Mouse (Mus musculus): ENCODE data around the gene Pdgfb.

The Pdgfb gene

GRCm38 (mm10) chr15:80014321-80015210, at the start of gene Pdgfb:
Gene Pdgfb (minus strand): TSS chr15:80014977.
- no peak for DNase-seq (ENCODE audit: low read depth, low spot score)

- DNase-seq (ENCODE audit: low read depth, low spot score), result no peak
Observed at GRCm38 (mm10) chr15:80062821-80063220, 48.0 kb upstream of the Pdgfb start.

GRCm38 (mm10) chr15:80062339-80062738, 47.6 kb upstream of the Pdgfb start:
- no peak for DNase-seq (ENCODE audit: low read depth, low spot score)

GRCm38 (mm10) chr15:80061071-80061550, 46.3 kb upstream of the Pdgfb start:
- no peak for DNase-seq (ENCODE audit: low read depth, low spot score)

GRCm38 (mm10) chr15:80060356-80061070, 45.7 kb upstream of the Pdgfb start:
- no peak for DNase-seq (ENCODE audit: low read depth, low spot score)

- DNase-seq (ENCODE audit: low read depth, low spot score), result no peak
Observed at GRCm38 (mm10) chr15:80059606-80060005, 44.8 kb upstream of the Pdgfb start.

- no peak for DNase-seq (ENCODE audit: low read depth, low spot score)
Observed at GRCm38 (mm10) chr15:80058151-80058550, 43.4 kb upstream of the Pdgfb start.

GRCm38 (mm10) chr15:80054034-80054710, 39.4 kb upstream of the Pdgfb start:
- no peak for DNase-seq (ENCODE audit: low read depth, low spot score)

- no peak for DNase-seq (ENCODE audit: low read depth, low spot score)
Observed at GRCm38 (mm10) chr15:80053381-80054033, 38.7 kb upstream of the Pdgfb start.

GRCm38 (mm10) chr15:80051782-80052181, 37.0 kb upstream of the Pdgfb start:
- no peak for DNase-seq (ENCODE audit: low read depth, low spot score)

- no peak for DNase-seq (ENCODE audit: low read depth, low spot score)
Observed at GRCm38 (mm10) chr15:80051092-80051761, 36.5 kb upstream of the Pdgfb start.

GRCm38 (mm10) chr15:80050093-80050492, 35.3 kb upstream of the Pdgfb start:
- no peak for DNase-seq (ENCODE audit: low read depth, low spot score)

GRCm38 (mm10) chr15:80047973-80048372, 33.2 kb upstream of the Pdgfb start:
- no peak for DNase-seq (ENCODE audit: low read depth, low spot score)

- no peak for DNase-seq (ENCODE audit: low read depth, low spot score)
Observed at GRCm38 (mm10) chr15:80047242-80047641, 32.5 kb upstream of the Pdgfb start.

GRCm38 (mm10) chr15:80045749-80046148, 31.0 kb upstream of the Pdgfb start:
- no peak for DNase-seq (ENCODE audit: low read depth, low spot score)

GRCm38 (mm10) chr15:80044249-80044648, 29.5 kb upstream of the Pdgfb start:
- DNase-seq (ENCODE audit: low read depth, low spot score), result no peak

GRCm38 (mm10) chr15:80042152-80042551, 27.4 kb upstream of the Pdgfb start:
- DNase-seq (ENCODE audit: low read depth, low spot score), result no peak

- no peak for DNase-seq (ENCODE audit: low read depth, low spot score)
Observed at GRCm38 (mm10) chr15:80038110-80038391, 23.3 kb upstream of the Pdgfb start.

GRCm38 (mm10) chr15:80037255-80038109, 22.7 kb upstream of the Pdgfb start:
- DNase-seq (ENCODE audit: low read depth, low spot score), result no peak

- DNase-seq (ENCODE audit: low read depth, low spot score), result no peak
Observed at GRCm38 (mm10) chr15:80035341-80035885, 20.6 kb upstream of the Pdgfb start.

Data from telencephalon, adult 2 months (tissue).